Mouse (Mus musculus) CD4-positive, CD25-positive, alpha-beta regulatory T cell, adult 2 months (primary cell): ENCODE results near the gene Tex14.
"Not testable (repeated sequence)": the region's sequence is repeated elsewhere in the genome, so short reads cannot be mapped to it uniquely, and the experiment has no call there.

Source experiments
- DNase-seq: peaks from one replicate; pipeline ENCODE4 v3.0.0-alpha.2; 2012; ENCODE audit warnings: low read depth, low spot score

Tex14 gene

DNA sequence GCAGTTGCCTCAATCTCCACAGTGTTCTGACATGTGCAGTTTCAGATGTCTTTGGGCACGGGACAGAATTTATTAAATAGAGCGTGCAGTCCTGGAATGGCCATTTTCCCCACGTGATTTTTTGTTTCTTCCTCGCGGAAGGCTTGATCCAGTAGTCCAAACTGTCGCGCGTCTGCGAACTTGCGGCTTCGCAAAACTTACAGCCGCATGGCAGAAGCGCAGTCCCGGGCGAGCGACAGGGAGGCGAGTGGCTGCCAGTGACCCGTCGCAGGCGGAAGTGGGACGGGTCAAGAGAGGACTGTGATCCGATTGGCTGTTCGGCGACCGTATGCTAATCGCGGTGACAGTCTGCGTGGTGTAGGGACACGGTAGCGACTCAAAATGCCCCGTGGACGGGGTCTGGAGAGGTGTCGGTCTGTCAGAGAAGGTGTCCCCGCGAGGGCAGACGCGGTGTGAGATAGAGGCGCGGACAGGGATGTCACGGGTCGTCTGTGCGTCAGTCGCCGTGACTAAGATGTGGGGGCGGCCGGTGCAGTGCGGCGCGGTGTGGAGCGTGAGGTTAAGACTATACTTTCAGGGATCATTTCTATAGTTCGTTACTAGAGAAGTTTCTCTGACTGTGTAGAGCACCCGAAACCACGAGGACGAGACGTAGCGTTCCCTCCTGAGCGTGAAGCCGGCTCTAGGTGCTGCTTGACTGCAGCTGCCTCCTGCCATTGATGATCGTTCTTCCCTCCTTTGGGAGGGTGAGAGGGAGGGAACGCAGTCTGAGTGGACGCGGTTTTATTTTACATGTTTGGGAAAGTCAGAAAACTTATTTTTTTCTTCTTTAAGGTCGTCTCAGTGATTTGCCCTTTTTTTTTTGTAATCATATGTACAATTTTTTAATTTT, 66.2 kb downstream of the Tex14 start:
- peak; percentile 78 for DNase-seq

DNA sequence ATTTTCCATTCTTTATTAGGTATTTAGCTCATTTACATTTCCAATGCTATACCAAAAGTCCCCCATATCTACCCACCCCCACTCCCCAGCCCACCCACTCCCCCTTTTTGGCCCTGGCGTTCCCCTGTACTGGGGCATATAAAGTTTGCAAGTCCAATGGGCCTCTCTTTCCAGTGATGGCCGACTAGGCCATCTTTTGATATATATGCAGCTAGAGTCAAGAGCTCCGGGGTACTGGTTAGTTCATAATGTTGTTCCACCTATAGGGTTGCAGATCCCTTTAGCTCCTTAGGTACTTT, 66.8 kb downstream of the Tex14 start:
- DNase-seq = not testable (repeated sequence)

DNA sequence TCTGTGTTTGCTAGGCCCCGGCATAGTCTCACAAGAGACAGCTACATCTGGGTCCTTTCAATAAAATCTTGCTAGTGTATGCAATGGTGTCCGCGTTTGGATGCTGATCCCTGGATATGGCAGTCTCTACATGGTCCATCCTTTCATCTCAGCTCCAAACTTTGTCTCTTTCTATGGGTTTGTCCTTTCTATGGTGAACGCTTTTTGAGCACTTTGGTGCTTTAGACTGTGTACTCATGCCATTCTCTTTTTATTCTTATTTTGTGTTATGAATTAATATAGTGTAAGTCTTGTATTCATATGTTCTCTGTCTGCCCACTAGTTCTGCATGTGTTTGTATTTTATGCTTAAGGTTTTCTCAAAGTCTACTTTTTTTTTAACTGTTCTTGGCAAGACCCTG, 67.2 kb downstream of the Tex14 start:
- not testable (repeated sequence) for DNase-seq

DNA sequence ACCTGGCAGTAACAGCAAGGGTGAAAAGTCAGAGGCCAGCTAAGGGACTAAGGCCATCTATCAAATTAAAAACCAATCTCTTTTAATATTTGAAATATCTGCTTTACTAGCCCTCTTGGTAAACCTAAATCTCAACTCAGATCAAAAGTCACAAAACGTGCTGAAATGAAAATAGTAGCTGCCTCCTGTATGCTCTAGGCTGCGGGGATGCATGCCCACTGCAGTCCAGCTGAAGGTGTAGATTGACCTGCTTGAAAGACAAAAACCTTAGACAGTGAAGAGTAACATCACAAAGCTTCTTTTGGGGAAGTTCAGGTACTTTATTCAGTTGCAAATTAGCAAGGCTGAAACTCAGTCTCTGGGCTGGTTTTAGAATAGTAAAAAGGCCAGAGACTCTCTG, 74.3 kb downstream of the Tex14 start:
- not testable (repeated sequence) for DNase-seq

DNA sequence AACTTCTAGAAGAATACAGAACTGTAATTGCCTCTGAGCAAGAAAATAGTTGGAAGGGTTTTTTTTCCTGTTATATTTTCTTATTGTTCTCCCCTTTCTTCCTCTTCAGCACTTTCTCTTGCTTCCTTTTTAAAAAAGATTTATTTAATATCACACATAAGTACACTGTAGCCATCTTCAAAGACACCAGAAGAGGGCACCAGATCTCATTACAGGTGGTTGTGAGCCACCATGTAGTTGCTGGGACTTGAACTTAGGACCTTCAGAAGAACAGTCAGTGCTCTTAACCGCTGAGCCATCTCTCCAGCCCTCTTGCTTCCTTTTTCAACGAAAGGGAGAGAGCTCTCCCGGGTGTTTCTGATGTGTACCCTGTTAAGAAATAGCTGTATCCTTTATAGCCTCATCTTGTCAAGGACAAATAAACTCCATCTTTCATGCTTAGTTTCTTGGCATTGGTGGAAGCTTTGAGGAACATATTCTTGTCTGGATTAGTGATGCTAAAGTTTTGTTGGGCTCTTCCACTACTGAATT, 79.0 kb downstream of the Tex14 start:
- peak; percentile 41 for DNase-seq

DNA sequence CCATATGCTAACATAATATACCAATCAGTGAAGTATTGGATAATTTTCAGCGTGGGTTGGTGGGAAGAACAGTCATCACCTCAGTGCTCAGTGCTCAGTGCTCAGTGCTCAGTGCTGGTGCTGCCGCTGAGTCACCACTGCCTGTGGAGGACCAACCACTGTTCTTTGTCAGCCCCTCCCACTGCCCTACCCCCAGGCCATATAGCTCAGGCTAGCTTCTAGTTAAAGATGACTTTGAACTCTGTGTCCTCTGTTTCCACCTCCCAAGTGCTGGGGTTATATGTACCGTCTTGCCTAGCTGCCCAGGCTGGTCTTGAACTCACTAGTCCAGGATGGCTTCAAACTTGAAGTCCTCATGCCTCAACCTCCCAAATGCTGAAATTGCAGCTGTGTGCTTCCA, 84.1 kb downstream of the Tex14 start:
- DNase-seq = no peak

DNA sequence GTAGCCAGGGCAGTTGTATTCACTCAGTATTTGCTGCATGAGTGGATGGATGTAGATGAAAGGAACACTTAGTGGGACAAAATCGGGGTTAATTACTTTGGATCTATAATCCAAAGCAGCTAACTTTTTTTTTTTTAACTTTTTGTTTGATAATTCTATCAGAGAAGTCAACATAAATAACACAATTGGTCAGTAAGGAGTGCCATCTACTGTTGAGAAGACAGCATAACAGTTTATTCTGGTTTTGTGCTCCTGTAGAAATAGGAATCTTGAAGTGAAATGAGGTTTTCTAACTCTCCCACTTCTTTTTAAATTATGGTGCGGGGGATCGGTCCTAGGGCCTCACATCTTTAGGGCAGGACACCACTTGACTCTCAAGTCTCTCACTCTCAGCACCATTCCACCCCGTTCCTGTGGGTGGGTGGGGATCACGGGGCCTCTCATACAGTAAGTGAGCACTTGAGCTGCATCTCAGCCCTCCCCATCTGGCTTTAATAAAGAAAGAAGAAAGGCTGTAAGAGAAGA, 99.9 kb downstream of the Tex14 start:
- DNase-seq = peak; percentile 65

DNA sequence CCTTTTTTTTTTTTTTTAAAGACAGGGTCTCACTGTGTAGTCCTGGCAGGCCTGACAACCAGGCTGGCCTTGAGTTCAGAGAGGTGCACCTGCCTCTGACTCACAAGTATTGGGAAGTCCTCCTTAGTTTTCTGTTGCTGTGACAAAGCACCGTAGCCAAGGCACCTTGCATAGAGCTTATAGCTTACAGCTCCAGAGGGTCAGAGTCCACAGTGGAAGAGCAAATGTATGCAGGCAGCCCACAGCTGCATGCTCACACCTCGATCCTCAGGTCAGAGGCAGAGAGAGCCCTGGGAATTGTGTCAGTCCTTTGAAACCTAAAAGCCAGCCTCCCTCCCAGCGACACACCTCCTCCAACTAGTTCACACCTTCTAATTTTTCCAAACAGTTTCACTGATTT, 101.6 kb downstream of the Tex14 start:
- DNase-seq = no peak

DNA sequence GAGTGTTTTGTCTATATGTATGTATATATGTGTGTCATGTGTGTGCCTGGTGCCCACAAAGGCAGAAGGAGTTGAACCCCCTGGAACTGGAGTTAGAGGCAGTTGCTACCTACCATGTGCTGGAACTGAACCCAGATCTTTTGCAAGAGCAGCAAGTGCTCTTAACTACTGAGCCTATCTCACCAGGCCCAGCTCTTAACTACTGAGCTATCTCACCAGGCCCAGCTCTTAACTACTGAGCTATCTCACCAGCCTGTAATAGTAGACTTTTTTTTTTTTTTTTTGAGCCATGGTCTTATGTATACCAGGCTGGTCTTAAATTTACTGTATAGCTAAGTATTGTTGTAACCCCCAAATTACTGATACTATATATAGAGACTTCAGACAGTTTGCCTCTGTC, 102.2 kb downstream of the Tex14 start:
- no peak for DNase-seq

DNA sequence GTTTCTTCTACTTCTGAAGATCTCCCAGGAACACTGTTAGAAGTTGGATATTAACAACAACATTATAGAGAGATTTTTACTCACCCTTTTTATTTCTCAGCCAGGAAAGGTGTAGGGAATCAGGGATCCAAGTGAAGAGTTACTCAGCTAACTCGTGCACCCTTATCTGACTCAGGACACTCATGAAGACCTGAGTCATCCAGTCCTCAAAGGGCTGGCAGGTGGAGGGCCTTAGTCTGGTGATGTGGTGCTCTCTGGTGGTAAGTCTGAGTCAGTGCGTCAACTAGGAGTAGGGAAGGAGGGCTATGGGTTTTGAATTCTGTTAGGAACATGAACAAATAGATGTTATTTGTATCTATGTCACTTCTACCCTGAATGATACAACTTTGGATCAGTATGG, 114.4 kb downstream of the Tex14 start:
- DNase-seq = peak; percentile 67

DNA sequence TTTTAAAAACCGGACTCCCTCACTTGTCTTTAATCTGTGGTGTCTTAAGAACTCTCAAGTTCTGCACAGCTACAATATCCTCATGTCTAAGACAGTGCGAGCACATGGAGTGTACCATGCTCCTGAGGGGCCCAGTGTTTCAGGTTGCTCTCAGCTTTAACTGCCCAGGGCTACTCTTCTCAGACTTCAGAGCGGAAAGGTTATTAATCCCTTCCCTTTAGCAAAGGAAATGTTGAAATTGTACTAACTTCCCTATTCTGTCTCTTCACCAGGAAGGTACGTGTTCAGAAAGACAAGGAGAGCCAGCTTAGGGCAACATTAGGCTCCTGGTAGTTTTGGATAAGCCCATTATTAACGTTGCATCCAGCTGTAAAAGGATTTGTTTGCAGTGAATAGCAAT, 118.6 kb downstream of the Tex14 start:
- no peak for DNase-seq

DNA sequence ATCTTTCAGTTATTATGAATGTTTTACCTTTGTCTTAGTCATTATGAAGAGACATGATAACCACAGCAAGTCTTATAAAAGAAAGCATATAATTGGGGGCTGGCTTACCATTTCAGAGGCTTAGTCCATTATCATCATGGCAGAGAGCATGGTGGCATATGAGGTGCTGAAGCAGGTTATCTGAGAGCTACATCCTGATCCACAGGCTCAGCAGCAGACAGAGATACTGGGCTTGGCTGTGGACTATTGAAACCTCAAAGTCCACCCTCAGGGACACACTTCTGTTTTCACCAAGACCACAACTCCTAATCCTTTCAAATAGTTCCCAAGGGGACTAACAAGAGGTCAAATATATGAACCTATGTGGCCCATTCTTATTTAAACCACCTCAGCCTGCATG, 119.1 kb downstream of the Tex14 start:
- DNase-seq = no peak

DNA sequence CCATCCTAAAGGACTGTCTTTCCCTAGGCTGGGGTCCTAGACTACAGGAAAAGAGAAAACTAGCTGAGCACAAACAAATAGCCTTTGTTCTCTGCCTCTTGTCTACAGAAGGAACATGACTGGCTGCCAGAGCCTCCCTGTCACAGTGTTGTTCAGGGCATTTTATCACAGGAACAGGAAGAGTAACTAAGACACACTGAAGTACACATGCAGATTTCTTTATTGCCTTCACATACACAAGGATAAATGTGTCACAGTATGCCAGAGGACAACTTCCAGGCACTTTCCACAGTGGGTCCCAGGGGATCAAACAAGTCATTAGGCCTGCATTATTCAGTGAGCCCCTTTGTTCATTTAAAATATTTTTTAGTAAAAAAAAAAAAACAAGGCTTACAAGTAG, 119.9 kb downstream of the Tex14 start:
- DNase-seq = no peak

DNA sequence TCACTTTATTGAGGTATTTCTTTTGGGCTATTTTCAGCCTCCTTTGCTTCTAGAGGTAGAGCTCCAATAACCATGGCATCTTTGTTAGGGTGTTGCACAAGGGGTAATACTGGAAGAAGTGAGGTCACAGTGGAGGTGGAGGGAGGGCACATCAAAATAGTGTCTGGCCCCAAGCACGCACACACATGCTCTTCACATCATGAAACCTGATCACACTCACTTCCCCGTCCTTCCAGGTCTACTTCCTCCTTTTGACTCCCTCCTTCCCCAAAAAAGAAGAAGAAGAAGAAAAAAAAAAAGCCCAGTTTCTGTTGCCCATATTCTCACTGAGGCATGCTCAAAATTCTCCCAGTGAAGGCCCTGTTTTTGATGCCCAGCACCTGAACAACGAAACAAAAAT, 122.5 kb downstream of the Tex14 start:
- no peak for DNase-seq

DNA sequence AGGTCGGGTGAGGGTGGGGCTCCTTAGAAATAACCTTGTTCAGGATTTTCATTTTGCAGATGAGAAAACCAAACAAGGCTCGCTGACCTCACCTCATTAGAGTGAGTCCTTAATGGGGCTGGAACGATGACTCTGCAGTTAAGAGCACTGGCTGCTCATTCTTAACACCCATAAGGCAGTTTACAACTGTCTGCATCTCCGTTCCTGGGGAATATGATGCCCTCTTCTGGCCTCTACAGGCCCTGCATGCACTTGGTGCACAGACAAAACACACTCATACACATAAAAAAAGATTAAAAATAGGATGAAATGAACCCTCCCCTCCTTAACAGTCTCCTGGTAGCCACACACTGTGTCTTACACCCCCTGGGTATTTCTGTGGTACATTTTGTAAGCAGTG, 123.1 kb downstream of the Tex14 start:
- DNase-seq = no peak

DNA sequence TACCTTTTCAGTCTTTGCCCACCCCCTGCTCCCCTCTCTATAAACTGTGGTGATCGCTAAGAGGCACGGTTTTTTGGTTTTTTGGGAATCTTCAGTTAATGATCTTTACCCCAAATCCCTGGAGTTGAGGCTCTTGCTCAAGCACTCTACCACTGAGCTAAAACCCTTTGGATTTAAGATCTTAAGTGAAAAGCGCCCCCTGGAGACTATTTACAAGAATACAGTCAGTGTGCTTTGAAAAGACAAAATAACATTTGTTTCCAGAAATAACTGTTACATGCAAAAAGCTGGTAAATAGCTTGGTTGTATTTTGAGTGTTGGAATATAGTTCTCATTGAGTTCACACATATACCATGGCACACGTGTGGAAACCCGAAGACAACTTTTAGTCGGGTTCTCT, 126.8 kb downstream of the Tex14 start:
- peak; percentile 24 for DNase-seq

DNA sequence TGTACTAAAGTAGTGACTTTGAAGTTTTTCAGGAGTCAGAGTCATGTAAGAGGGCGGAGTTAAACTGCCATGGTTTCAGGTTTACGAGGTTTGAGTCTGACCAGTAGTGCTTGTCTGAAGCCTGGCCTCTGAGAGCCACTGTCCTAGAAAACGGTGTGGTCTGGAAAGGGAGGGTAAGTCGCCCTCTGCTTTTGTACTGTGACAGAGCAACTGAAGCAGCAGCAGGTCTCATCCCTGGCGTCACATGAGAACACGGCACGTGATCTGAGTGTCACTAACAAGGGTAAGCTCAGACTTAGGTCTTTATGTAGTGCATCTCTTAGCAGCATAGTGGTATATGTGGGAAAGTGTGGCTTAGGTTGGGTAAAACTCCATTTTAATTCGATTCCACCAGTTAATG, 137.4 kb downstream of the Tex14 start:
- no peak for DNase-seq

DNA sequence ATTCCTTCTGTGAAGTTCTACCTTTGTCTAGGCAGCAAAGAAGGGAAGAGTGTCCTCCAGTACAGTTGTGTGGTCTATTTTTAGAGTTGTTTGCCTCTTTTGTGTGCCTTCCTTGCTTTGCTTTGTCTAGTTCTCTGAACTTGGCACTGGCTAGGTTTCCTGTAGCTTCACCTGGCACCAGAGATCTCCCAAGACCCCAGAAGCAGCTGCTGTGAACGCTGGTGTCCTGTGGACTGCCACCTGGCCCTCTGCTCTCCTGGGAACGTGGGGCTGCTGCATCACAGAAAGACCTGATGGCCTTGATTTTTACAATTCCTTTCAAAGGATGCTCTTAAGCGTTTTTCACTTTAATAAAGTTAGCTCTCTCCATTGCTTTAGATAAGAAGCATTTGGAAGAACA, 138.0 kb downstream of the Tex14 start:
- no peak for DNase-seq

DNA sequence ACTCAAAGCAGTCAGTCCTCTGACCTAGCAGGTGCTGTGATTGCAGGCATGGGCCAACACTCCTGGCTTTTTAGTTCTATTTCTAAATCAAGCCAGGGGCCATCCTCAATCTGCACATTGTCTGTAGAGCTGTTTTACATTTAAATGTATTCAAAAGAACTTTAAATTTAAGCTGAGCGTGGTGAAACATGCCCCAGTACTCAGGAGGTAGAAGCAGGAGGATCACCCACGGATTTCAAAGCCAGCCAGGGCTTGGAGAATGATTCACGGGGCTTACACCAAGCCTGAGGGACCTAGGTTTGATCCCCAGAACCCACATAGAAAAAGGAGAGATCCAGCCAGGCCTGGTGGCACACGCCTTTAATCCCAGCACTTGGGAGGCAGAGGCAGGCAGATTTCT, 148.5 kb downstream of the Tex14 start:
- no peak for DNase-seq

DNA sequence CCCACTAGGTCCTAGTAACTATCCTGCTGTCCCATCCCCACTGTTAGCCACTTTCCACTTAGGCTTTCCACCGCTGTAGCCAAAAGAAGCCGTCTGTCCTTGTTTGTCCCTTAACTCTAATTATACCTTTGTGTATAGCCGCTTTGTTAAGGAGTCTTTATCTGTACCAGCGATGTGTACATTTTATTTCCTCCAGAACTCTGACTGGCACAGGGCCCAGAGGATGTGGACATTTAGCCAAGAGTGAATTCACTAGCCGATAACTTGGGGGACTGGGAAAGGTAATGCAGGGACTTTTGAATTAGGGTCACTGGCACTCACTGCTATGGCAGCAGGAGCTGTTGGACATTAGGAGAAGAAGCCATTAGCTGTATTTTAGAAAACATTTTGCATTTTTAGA, 149.5 kb downstream of the Tex14 start:
- DNase-seq = no peak

DNA sequence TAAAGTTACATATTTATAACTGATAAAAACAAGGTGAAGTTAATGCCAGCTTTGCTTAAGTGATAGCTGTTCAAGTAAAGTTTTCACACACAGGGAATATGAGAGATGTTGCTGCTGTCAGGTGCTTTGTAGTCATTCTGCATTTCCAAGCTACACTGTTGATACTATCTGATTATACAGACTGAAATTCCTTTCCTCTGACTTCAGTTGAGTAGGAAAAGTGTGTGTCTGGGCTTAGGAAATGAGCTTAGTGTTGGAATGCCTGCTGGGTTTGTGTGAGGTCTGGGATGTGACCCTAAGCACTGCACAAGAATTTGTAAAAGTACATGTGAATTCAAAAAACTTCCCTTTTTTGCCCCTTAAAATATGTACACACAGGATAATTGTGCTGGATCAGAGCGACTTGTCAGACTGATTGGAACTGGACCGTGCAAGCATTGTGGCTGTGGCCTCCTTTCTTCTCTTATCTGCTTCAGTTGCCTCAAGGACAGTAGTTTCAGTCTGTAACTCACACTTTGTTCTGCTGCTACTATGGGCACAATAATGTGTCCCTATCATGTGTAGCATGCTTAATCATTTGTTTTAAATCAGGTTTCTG, 150.3 kb downstream of the Tex14 start:
- no peak for DNase-seq

DNA sequence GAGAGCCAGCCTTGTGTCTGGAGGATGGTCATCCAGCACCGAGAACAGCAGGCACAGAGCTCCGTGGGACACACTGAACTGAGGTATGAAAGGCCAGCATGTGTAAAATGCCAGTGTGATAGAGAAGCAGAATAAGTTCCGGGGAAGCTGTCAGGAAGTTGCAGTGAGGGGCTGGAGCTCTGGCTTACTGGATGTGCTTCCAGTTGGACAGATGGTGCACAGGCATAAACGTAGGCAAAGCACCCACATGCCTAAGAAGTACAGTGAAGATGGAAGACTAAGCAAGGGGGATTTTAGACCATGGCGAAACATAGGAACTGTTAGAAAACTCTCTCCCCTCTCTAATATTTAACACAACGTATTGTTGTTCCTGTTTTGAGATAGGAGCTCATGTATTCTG, 156.3 kb downstream of the Tex14 start:
- no peak for DNase-seq

DNA sequence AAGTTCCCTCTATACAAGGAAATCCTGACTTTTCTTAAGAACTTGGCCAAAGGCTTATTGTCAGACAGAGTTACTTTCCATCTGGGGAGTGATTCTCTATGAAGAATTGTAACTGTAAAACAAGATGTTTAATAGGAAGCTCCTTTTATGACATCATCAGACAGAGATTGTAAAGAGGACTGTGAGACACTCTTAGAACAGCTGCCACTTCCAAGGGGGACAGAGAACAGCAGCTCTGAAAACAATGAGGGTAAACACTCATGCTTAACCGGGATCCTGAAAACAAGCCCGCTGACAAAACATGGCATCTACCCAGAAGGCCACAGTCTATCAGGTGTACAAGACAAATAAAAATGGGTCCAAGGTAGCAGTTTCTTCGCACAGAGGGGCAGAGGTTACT, 161.6 kb downstream of the Tex14 start, which contains the start of gene Gm11492:
TSS of gene Gm11492 (plus strand) at position 153 of the 400 bp plus-strand sequence.
- DNase-seq = no peak
